Mouse (Mus musculus) lung, embryonic 14.5 days (tissue): ENCODE results near the gene Prr12. TPM values are rescaled to one million over a fixed set of nuclear protein-coding genes. Genes with fewer than 3 reads are reported as not detected.
A peak's percentile ranks its signal among the peaks of the same experiment; 100 is the strongest.

Experiments used
- ATAC-seq: fragments of 200-750 bp; cut with Nextera tagmentation; 2 replicates; pipeline ENCODE4 v1.8.0; 2017; ENCODE audit warnings: mild to moderate bottlenecking, moderate TSS enrichment, moderate library complexity; ENCODE audit not compliant: insufficient read depth
- DNase-seq: peaks from one replicate; pipeline ENCODE4 v3.0.0-alpha.2; 2015
- H3K27ac ChIP-seq: fragments of 300-500 bp; sonication (generic); 2 replicates; pipeline ENCODE4 v1.5.1; 2014; ENCODE audit warnings: low read depth, mild to moderate bottlenecking, moderate library complexity
- H3K27me3 ChIP-seq: fragments of 300-500 bp; sonication (generic); 2 replicates; pipeline ENCODE4 v1.6.1; 2014; ENCODE audit warnings: low read length, control low read depth; ENCODE audit not compliant: insufficient read depth
- H3K36me3 ChIP-seq: fragments of 300-500 bp; sonication (generic); 2 replicates; pipeline ENCODE4 v1.6.1; 2014; ENCODE audit warnings: control low read depth; ENCODE audit not compliant: insufficient read depth
- H3K4me1 ChIP-seq: fragments of 300-500 bp; sonication (generic); 2 replicates; pipeline ENCODE4 v1.6.1; 2014; ENCODE audit warnings: antibody characterized with exemption, control low read depth; ENCODE audit not compliant: insufficient read depth
- H3K4me2 ChIP-seq: fragments of 300-500 bp; sonication (generic); 2 replicates; pipeline ENCODE4 v1.6.1; 2014; ENCODE audit warnings: mild to moderate bottlenecking
- H3K4me3 ChIP-seq: fragments of 300-500 bp; sonication (generic); 2 replicates; pipeline ENCODE4 v1.5.1; 2014; ENCODE audit warnings: low read depth, low read length
- H3K9ac ChIP-seq: fragments of 300-500 bp; sonication (generic); 2 replicates; pipeline ENCODE4 v1.6.1; 2014
- H3K9me3 ChIP-seq: fragments of 300-500 bp; sonication (generic); 2 replicates; pipeline ENCODE4 v1.6.1; 2016; ENCODE audit warnings: low read depth, low read length, control low read depth
- CTCF ChIP-seq: IDR thresholded peaks from 2 replicates; pipeline ENCODE4 v1.5.1; 2016; ENCODE audit warnings: antibody characterized with exemption, low read depth
- WGBS: fragments of 180-500 bp; shearing (Covaris S2); extraction: QIAGEN DNeasy Blood & Tissue Kit; methylation state at CpG from one replicate; pipeline ENCODE4 v1.1.7; 2014; 5-methylcytosine and 5-hydroxymethylcytosine counted together
- polyA plus RNA-seq: library from polyadenylated mRNA; unstranded; fragments of >200 nt; fragmentation: Nextera tagmentation; extraction: Ambion mirVana; gene quantifications from 2 replicates; pipeline ENCODE4 v1.2.1, GENCODE M21; 2014

Prr12 gene
- polyA plus RNA-seq, 1 experiment from 2014 or later = 16.2 TPM

GRCm38 (mm10) chr7:45068000-45068318 is 15.3 kb upstream of the Prr12 start:
- Histone ChIP-seq H3K27ac (no peak overlapping the region), H3K9ac (no peak overlapping the region), H3K27me3 (no peaks in the 10 kb centered on the region), H3K4me3 (no peak overlapping the region), H3K4me2 (no peak overlapping the region), H3K36me3 (no peaks in the 10 kb centered on the region), H3K4me1 (no peaks in the 10 kb centered on the region), H3K9me3 (no peaks in the 10 kb centered on the region)
- peak; percentile 78 for TF ChIP-seq CTCF
- ATAC-seq (peak; percentile 18; the same call in 1 of the 2 replicates), DNase-seq (peak; percentile 73)
- WGBS = 26% methylated on average over 5 of the region's 5 CpGs

- DNase-seq = no peak
- TF ChIP-seq CTCF = no peak
- H3K9me3 ChIP-seq = no peaks in the 10 kb centered on the region
- H3K36me3 ChIP-seq = no peaks in the 10 kb centered on the region
- 0 out of 2 replicates have a peak, but pooled peaks have one; percentile 6 for ATAC-seq
- H3K4me1 ChIP-seq = no peaks in the 10 kb centered on the region
- H3K4me3 ChIP-seq = no peak overlapping the region
- H3K4me2 ChIP-seq = no peak overlapping the region
- H3K9ac ChIP-seq = no peak overlapping the region
- WGBS = 72% methylated on average over 4 of the region's 4 CpGs
- no peak overlapping the region for H3K27ac ChIP-seq
- H3K27me3 ChIP-seq = no peaks in the 10 kb centered on the region
Observed at GRCm38 (mm10) chr7:45067190-45067999, 14.7 kb upstream of the Prr12 start.

GRCm38 (mm10) chr7:45062239-45062835 is 9.7 kb upstream of the Prr12 start, which contains the start of the genes Nosip and Prrg2:
Nosip (plus strand) TSS chr7:45062429.
Prrg2 (minus strand) TSS chr7:45062677.
- peak within 1 kb of the TSS; percentile 61 for H3K9ac ChIP-seq
- H3K4me2 ChIP-seq = peak within 1 kb of the TSS; percentile 63
- no peaks in the 10 kb centered on the region for H3K27me3 ChIP-seq
- no peaks in the 10 kb centered on the region for H3K9me3 ChIP-seq
- DNase-seq (peak; percentile 99), ATAC-seq (peak; percentile 89)
- peaks cover 6% of the 10 kb centered on the region for H3K4me1 ChIP-seq
- peak within 1 kb of the TSS; percentile 65 for H3K4me3 ChIP-seq
- no peaks in the 10 kb centered on the region for H3K36me3 ChIP-seq
- H3K27ac ChIP-seq = peak within 1 kb of the TSS; percentile 88
- under 1% methylated on average over 31 of the region's 31 CpGs for WGBS
- TF ChIP-seq CTCF = peak; percentile 30; the same call in 1 of the 2 replicates

- H3K9me3 ChIP-seq = no peaks in the 10 kb centered on the region
- H3K4me1 ChIP-seq = peaks cover 6% of the 10 kb centered on the region
- H3K36me3 ChIP-seq = no peaks in the 10 kb centered on the region
- peak overlapping the region; percentile 43 for H3K9ac ChIP-seq
- 12% methylated on average over 11 of the region's 11 CpGs for WGBS
- no peaks in the 10 kb centered on the region for H3K27me3 ChIP-seq
- ATAC-seq (0 out of 2 replicates have a peak, but pooled peaks have one; percentile 6), DNase-seq (peak; percentile 64)
- TF ChIP-seq CTCF = no peak
- H3K27ac ChIP-seq = peak overlapping the region; percentile 70
- H3K4me2 ChIP-seq = peak overlapping the region; percentile 63
- H3K4me3 ChIP-seq = peak overlapping the region; percentile 65
Observed at GRCm38 (mm10) chr7:45061532-45062075, 8.9 kb upstream of the Prr12 start.

- WGBS = 72% methylated on average over 6 of the region's 6 CpGs
- H3K4me3 ChIP-seq = no peak overlapping the region
- ATAC-seq = no peak
- H3K4me1 ChIP-seq = peaks cover 6% of the 10 kb centered on the region
- H3K36me3 ChIP-seq = no peaks in the 10 kb centered on the region
- no peak overlapping the region for H3K9ac ChIP-seq
- no peak for DNase-seq
- peak overlapping the region; percentile 63; the same call in 1 of the 2 replicates for H3K4me2 ChIP-seq
- TF ChIP-seq CTCF = no peak
- no peaks in the 10 kb centered on the region for H3K27me3 ChIP-seq
- H3K27ac ChIP-seq = no peak overlapping the region
- no peaks in the 10 kb centered on the region for H3K9me3 ChIP-seq
Observed at GRCm38 (mm10) chr7:45060632-45061122, 8.0 kb upstream of the Prr12 start.

- H3K27ac ChIP-seq = no peak overlapping the region
- no peak overlapping the region for H3K4me3 ChIP-seq
- WGBS = 75% methylated on average over 10 of the region's 10 CpGs
- TF ChIP-seq CTCF = no peak
- H3K36me3 ChIP-seq = no peaks in the 10 kb centered on the region
- H3K9ac ChIP-seq = no peak overlapping the region
- no peaks in the 10 kb centered on the region for H3K9me3 ChIP-seq
- H3K4me1 ChIP-seq = peaks cover 6% of the 10 kb centered on the region
- no peaks in the 10 kb centered on the region for H3K27me3 ChIP-seq
- DNase-seq (peak; percentile 23), ATAC-seq (no peak)
- no peak overlapping the region for H3K4me2 ChIP-seq
Observed at GRCm38 (mm10) chr7:45058607-45059571, 6.2 kb upstream of the Prr12 start.
